Mouse (Mus musculus) thymus, postnatal 10 days (tissue): ENCODE results near the gene Mief2.

Source experiments
- DNase-seq, 2 experiments: peaks; one replicate each; pipeline ENCODE4 v3.0.0; 2021; ENCODE audit warnings: low spot score in 2 of 2

Mief2 gene

GRCm38 (mm10) chr11:60776829-60777740, 48.9 kb downstream of the Mief2 start, which contains the start of the genes Top3a and Smcr8:
Gene Top3a, minus strand, starts transcription at chr11:60777365.
Gene Smcr8, plus strand, starts transcription at chr11:60777524.
- peak; percentile 74 to 80 for DNase-seq

- no peak for DNase-seq
These were observed 49.7 kb downstream of the Mief2 start for GRCm38 (mm10) chr11:60777801-60778370.

DNA sequence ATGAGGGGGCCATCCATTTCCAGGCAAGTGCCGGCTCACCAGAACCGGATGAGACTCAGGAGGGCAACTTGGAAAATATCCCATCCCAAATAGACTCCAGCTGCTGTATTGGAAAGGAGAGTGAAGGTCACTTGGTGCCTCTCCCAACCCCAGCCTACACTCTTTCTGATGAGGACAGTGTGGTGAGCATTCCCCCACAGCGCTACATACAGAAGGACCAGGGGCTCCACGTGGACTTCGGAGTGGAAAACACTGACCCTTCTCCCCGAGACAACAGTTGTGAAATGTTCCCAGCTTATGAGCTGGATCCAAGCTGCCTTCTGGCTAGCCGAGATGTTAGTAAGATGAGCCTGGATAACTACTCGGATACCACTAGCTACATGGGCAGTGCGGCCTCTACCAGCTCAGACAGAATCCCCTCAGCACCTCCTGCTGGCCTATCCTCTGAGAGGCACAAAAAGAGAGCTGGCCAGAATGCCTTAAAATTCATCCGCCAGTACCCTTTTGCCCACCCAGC, 51.5 kb downstream of the Mief2 start:
- DNase-seq = no peak
